Mouse (Mus musculus) kidney, adult 2 months (tissue): ENCODE results near the gene Rrbp1.

Experiments used
- CTCF ChIP-seq: fragments of 200-500 bp; conservative IDR thresholded peaks from 2 replicates; pipeline ENCODE4 v1.5.1; 2011; ENCODE audit warnings: low read depth, mild to moderate bottlenecking, control low read depth, low read length, moderate library complexity, mixed read lengths; ENCODE audit not compliant: insufficient read depth, insufficient read length
- POLR2A ChIP-seq: fragments of 200-500 bp; IDR thresholded peaks from one replicate; pipeline ENCODE4 v1.6.1; 2011; ENCODE audit warnings: low read depth, low read length, control low read depth

DNA sequence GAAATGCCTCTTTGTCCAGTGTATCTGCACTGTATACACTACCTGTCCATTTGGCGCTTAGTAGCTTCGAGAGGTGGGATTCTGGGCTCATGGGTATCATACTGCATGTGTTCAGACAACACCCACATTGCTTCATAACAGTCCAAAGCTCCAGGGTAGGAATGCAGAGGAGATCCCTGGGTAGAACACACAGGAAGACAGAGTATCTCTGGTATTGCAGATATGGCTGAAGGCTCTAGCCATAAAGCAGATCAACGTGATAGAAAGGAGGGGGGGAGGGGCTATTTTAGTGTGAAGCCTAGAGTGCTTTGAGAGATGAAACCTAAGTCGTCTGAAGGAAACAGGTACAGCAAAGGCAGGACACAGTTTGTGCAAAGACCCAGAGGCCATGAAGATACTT is 15.4 kb upstream of the Rrbp1 start:
- TF ChIP-seq CTCF (no peak), POLR2A (no peak)
